Mouse (Mus musculus) forebrain, embryonic 16.5 days (tissue): ENCODE measurements at regions not wholly inside any gene's neighbourhood (a gene's known extent, or its start where the extent isn't known, plus 50 kb on each side); places are given as distances from the start of the nearest gene placed in this dataset.

Experiments used
- ATAC-seq: fragments of 200-750 bp; cut with Nextera tagmentation; 2 replicates; pipeline ENCODE4 v1.8.0; 2017; ENCODE audit warnings: mild to moderate bottlenecking, moderate library complexity
- H3K27ac ChIP-seq: fragments of 300-500 bp; sonication (generic); 2 replicates; pipeline ENCODE4 v1.5.1; 2014; ENCODE audit warnings: low read length, control low read depth
- H3K27me3 ChIP-seq: fragments of 300-500 bp; sonication (generic); replicated peaks from 2 replicates; pipeline ENCODE4 v1.6.1; 2014; ENCODE audit warnings: low read length; ENCODE audit not compliant: control insufficient read depth, insufficient read depth
- H3K36me3 ChIP-seq: fragments of 300-500 bp; sonication (generic); 2 replicates; pipeline ENCODE4 v1.6.1; 2014; ENCODE audit not compliant: control insufficient read depth, insufficient read depth
- H3K4me1 ChIP-seq: fragments of 300-500 bp; sonication (generic); replicated peaks from 2 replicates; pipeline ENCODE4 v1.6.1; 2014; ENCODE audit warnings: low read length; ENCODE audit not compliant: control insufficient read depth, insufficient read depth
- H3K4me2 ChIP-seq: fragments of 300-500 bp; sonication (generic); 2 replicates; pipeline ENCODE4 v1.6.1; 2014; ENCODE audit warnings: mild to moderate bottlenecking, low read length, control low read depth
- H3K4me3 ChIP-seq: fragments of 300-500 bp; sonication (generic); replicated peaks from 2 replicates; pipeline ENCODE4 v1.5.1; 2014; ENCODE audit warnings: mild to moderate bottlenecking, low read length, control low read depth
- H3K9ac ChIP-seq: fragments of 300-500 bp; sonication (generic); replicated peaks from 2 replicates; pipeline ENCODE4 v1.6.1; 2014; ENCODE audit warnings: low read depth, low read length, control low read depth
- H3K9me3 ChIP-seq: fragments of 300-500 bp; sonication (generic); 2 replicates; pipeline ENCODE4 v1.6.1; 2016; ENCODE audit warnings: low read length; ENCODE audit not compliant: control insufficient read depth
- WGBS: fragments of 180-500 bp; shearing (Covaris S2); extraction: QIAGEN DNeasy Blood & Tissue Kit; methylation state at CpG from one replicate; pipeline ENCODE4 v1.1.7; 2014; 5-methylcytosine and 5-hydroxymethylcytosine counted together

DNA sequence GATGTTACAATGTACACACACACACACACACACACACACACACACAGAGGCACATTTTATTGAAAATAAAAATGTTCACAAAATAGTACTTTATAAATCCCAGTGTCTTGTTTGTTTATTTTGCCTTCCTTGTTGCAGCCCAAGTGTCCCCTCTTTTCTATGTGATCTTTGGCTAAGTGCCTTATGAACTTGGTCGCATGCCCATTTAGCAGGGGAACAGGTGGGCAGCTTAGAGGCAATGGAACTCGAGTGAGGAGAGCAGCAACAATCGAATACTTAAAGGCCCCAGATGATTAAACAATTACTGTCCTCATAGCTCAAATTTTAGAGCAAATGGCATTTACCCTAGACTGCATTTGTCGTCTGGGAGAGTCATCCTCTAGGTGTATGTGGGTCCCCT is 631.1 kb upstream of the Cdh5 start:
- Histone ChIP-seq H3K36me3 (no peaks in the 10 kb centered on the region), H3K4me1 (no peaks in the 10 kb centered on the region), H3K9me3 (no peaks in the 10 kb centered on the region), H3K27me3 (no peaks in the 10 kb centered on the region), H3K4me2 (no peak overlapping the region), H3K4me3 (no peak overlapping the region), H3K27ac (no peak overlapping the region), H3K9ac (no peak overlapping the region)
- WGBS: 34% methylated on average over 4 of the region's 4 CpGs
- no peak for ATAC-seq

DNA sequence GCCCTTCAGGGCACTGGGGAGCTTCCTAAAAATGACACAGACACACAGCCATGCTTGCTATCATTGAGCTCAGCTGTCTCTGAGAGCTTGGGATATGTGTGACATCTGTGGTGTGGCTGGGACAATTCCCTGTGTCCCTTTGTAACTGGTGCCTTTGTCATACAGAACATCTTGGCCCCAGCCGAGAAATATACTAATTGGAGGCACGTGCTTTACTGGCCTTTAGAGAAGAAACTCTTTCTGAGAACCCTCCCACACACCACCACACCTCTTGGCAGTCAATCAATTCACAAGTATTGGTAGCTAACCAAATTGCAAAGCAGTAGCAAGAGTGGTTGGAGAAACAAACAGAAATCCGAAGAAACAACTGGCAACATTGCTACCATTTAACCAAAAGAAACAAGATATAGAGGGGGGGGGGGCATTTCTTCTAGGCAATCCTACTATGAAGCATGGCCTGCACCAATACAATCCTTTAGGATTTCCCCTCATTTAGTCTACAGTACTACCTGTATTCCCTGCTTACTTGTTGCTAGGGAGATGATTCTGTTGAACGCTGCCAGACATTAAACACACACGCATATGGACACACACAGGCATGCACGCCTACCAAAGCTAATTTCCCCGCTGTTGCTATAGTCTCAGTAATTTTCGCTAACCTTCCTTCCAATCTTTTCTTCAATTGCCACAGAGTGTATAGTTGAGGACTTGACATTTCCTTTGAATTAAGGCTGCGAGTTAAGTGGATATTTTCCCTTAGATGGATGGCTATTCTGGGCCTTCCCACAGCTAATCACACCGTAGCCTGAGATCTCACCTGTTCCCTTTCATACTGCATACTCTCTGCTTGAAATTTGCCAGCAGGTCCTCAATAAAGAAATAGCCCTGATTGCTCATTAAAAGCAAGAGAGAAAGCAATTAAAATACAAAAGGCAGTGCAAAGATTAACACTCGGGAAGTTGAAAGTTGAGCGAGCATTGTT is 625.3 kb upstream of the Cdh5 start:
- H3K9me3 ChIP-seq: no peaks in the 10 kb centered on the region
- ATAC-seq: peak; percentile 77
- no peak overlapping the region for H3K9ac ChIP-seq
- WGBS: 18% methylated on average over 12 of the region's 12 CpGs
- H3K4me3 ChIP-seq: no peak overlapping the region
- H3K27me3 ChIP-seq: 0 out of 2 replicates have a peak, but pooled peaks cover 3% of the 10 kb centered on the region
- no peaks in the 10 kb centered on the region for H3K36me3 ChIP-seq
- no peak overlapping the region for H3K27ac ChIP-seq
- H3K4me2 ChIP-seq: no peak overlapping the region
- H3K4me1 ChIP-seq: 0 out of 2 replicates have a peak, but pooled peaks cover 6% of the 10 kb centered on the region

DNA sequence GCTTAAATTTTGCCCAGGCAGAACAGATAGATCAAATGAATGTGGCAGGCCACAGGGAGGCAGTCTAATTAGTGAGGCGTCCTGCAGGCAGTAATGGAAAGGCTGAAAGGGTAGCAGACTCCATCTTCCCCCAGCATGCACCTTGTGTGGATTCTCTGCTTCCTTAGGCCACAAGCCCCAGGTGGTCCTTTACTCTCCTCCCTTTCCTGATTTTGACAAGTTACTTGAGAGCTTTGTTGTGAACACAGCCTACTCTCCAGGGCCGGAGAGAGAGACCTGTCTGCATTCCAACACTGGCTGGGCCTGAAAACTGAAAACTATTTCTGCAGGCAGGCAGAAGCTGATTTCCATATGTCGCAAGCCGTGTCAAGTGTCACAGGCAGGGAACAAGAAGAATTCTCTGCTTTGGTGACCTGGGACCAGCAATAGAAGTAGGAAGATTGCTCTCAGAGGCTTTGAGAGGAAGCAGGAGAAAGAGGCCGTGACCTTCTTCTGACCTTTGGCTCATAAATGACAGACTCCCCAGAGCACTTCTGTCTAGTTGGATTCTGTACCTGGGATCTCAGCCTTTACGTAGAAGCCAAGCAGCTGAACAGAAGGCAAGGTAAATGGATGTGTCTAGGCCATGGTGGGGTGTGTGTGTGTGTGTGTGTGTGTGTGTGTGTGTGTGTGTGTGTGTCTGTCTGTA is 619.2 kb upstream of the Cdh5 start:
- Histone ChIP-seq H3K4me1 (no peaks in the 10 kb centered on the region), H3K9me3 (no peaks in the 10 kb centered on the region), H3K27ac (no peak overlapping the region), H3K36me3 (no peaks in the 10 kb centered on the region), H3K9ac (no peak overlapping the region), H3K4me2 (no peak overlapping the region), H3K27me3 (0 out of 2 replicates have a peak, but pooled peaks cover 3% of the 10 kb centered on the region), H3K4me3 (no peak overlapping the region)
- WGBS: 33% methylated on average over 6 of the region's 6 CpGs
- ATAC-seq: no peak

DNA sequence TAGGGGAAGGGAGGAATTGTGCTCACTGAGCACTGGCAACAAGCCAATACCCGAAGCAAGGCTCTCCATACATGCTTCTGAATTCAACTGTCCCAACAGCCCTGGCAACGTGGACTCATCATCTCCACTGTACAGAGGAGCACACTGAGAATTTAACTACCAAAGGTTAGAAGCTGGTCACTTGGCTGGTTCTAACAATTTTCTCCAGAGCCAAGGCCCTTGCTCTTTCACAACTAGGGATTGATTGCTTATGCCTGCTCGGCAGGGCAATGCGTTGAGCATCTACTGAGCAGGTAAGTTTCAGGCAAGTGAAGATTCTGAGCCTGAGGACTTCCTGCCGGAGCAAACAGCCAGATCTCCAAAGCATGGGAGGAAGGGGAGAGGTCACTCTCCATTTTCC is 616.0 kb upstream of the Cdh5 start:
- Histone ChIP-seq H3K27me3 (no peaks in the 10 kb centered on the region), H3K4me2 (no peak overlapping the region), H3K9ac (no peak overlapping the region), H3K36me3 (no peaks in the 10 kb centered on the region), H3K4me3 (no peak overlapping the region), H3K27ac (no peak overlapping the region), H3K9me3 (no peaks in the 10 kb centered on the region), H3K4me1 (no peaks in the 10 kb centered on the region)
- 76% methylated on average over 5 of the region's 5 CpGs for WGBS
- no peak for ATAC-seq

DNA sequence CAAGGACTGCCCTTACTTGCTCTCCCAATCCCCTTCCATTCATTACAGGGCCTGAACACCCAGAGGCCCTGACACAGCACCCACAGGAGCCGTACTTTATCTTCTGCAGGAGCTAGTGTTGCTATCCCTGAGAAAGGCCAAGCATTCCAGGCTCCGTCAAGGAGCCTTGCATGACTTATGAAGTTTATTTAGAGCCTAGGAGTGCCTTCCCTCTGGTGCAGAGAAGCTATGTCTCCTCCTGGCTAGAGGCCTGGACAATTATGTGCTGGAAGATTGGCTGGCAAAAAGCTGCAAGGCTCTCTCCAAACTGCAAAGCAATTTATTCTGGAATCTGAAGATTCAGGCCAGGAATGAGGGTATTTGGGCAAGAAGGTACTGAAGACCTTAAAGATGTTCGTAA is 612.0 kb upstream of the Cdh5 start:
- 85% methylated on average over 3 of the region's 3 CpGs for WGBS
- no peak overlapping the region for H3K27ac ChIP-seq
- no peaks in the 10 kb centered on the region for H3K27me3 ChIP-seq
- no peak for ATAC-seq
- no peak overlapping the region for H3K4me3 ChIP-seq
- no peak overlapping the region for H3K4me2 ChIP-seq
- H3K9ac ChIP-seq: no peak overlapping the region
- no peaks in the 10 kb centered on the region for H3K36me3 ChIP-seq
- no peaks in the 10 kb centered on the region for H3K4me1 ChIP-seq
- no peaks in the 10 kb centered on the region for H3K9me3 ChIP-seq

DNA sequence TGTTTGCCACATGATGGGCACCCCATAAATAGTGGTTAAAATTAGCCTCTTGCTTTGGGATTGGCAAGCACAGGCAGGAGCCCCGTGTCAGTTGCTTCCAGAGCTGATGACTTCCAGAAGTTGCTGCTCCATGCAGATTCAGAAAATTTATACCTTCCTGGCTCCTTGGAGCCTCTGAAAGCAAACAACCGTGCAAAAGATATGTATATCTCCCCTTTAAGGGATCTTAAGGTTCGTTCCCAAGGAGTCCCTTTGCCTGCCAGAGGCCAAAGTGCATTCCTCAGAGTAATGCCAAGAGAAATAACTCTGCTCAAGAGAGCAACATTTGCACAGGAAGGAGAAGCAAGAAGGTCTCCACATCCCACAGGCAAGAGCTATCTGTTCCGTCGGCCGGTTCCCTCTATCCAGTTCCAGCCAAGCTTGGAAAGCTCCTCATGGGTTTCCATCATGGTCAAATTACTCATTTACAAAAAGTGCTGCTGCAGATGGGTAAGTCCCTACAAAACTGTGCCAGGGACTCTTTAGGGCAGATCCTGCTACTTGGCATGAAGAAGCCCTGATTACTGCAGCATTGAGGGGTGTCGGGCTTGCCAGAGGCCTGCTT is 608.4 kb upstream of the Cdh5 start:
- no peak overlapping the region for H3K4me3 ChIP-seq
- 81% methylated on average over 7 of the region's 7 CpGs for WGBS
- no peak overlapping the region for H3K4me2 ChIP-seq
- H3K36me3 ChIP-seq: no peaks in the 10 kb centered on the region
- no peak overlapping the region for H3K27ac ChIP-seq
- no peaks in the 10 kb centered on the region for H3K9me3 ChIP-seq
- H3K27me3 ChIP-seq: no peaks in the 10 kb centered on the region
- H3K9ac ChIP-seq: no peak overlapping the region
- no peaks in the 10 kb centered on the region for H3K4me1 ChIP-seq
- ATAC-seq: no peak

DNA sequence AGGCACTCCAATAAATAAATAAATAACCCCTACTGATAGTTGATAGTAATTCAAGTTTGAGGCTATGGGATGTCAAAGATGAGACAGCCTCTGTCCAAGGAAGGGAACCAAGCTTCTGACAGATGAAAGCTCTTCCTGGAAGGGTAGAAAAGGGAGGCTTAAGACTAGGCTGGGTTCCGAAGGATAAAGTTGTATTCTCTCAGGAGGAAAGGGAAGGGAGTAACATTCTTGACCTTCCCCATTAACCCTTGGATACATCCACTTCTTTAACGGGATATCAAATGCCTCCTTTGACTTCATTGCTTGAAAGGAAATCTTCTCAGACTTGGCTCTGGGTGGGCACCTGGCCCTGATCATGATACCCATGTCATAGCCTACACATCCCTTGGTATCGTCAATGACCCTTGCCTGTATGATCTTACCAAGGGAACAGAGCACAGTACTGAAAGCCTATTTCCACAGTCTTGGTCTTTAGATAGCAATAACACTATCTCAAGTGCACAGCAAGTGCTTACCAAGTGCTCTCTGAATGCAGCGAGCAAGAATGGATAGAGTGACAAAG is 607.4 kb upstream of the Cdh5 start:
- no peak overlapping the region for H3K27ac ChIP-seq
- no peak overlapping the region for H3K4me3 ChIP-seq
- H3K4me2 ChIP-seq: no peak overlapping the region
- no peaks in the 10 kb centered on the region for H3K9me3 ChIP-seq
- no peaks in the 10 kb centered on the region for H3K27me3 ChIP-seq
- H3K36me3 ChIP-seq: no peaks in the 10 kb centered on the region
- no peaks in the 10 kb centered on the region for H3K4me1 ChIP-seq
- ATAC-seq: no peak
- H3K9ac ChIP-seq: no peak overlapping the region
- 89% methylated on average over 4 of the region's 4 CpGs for WGBS

DNA sequence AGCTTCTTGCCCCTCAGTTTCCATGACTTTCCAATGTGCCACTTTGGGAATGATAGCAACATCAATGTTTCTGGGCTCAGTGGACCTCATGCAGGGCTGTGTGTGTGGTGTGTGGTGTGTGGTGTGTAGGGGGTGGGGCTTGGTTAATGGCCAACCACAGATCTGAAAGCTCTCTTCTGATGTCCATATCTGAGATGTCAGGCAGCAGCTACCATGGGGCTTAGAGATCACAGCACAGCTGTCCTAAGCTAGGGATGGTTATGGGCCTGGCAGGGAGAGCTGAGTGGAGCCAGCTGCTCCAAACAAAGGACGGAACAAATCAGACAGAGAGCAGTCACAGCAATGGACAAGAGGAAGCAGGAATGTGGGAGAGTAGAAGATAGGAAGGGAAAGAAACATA is 606.8 kb upstream of the Cdh5 start:
- no peaks in the 10 kb centered on the region for H3K4me1 ChIP-seq
- 71% methylated on average over 1 of the region's 1 CpGs for WGBS
- no peak overlapping the region for H3K9ac ChIP-seq
- H3K36me3 ChIP-seq: no peaks in the 10 kb centered on the region
- no peaks in the 10 kb centered on the region for H3K27me3 ChIP-seq
- no peak for ATAC-seq
- H3K4me2 ChIP-seq: no peak overlapping the region
- no peaks in the 10 kb centered on the region for H3K9me3 ChIP-seq
- H3K27ac ChIP-seq: no peak overlapping the region
- H3K4me3 ChIP-seq: no peak overlapping the region

DNA sequence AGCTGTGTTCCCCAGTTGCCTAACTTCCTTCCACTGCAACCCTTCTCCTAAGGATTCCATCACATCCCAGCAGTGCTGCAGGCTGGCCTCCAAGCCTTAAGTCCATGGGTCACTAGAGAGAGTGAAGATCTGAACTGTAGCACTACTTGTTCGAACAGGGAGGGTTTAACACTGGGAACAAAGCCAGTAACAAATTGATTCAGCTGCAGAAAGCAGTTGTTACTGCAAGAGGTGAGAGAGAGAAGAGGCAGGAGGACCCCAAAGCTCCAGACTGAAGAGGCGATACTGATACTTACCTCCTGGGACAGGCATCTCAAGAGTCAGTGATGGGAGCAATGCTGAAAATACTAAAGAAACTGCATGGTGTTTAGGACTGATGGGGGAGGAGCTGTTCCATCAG is 600.1 kb upstream of the Cdh5 start:
- Histone ChIP-seq H3K4me3 (no peak overlapping the region), H3K27ac (no peak overlapping the region), H3K4me1 (no peaks in the 10 kb centered on the region), H3K4me2 (no peak overlapping the region), H3K9ac (no peak overlapping the region), H3K9me3 (no peaks in the 10 kb centered on the region), H3K27me3 (no peaks in the 10 kb centered on the region), H3K36me3 (no peaks in the 10 kb centered on the region)
- 69% methylated on average over 2 of the region's 2 CpGs for WGBS
- no peak for ATAC-seq
